Mouse (Mus musculus) MEL (cell line): ENCODE results near the gene Nxpe2. TPM values are rescaled to one million over a fixed set of nuclear protein-coding genes. Genes with fewer than 3 reads are reported as not detected.

Experiments used
- DNase-seq: peaks from one replicate; pipeline ENCODE4 v3.0.0; 2011; ENCODE audit warnings: low read depth, low spot score
- H3K27ac ChIP-seq: 2 replicates; pipeline ENCODE4 v1.5.1; 2012; ENCODE audit warnings: low read depth, mild to moderate bottlenecking, control low read depth, low read length, moderate library complexity; ENCODE audit not compliant: control insufficient read depth
- H3K27me3 ChIP-seq, 2 experiments: fragments of 150-350 bp in 1 of 2; sonication (generic) in 1 of 2; 2 replicates each; pipeline ENCODE4 v1.6.1; 2012; ENCODE audit warnings: low read length in 2 of 2, mild to moderate bottlenecking in 2 of 2, improper control_type of control experiment in 1 of 2, moderate library complexity in 1 of 2; ENCODE audit not compliant: insufficient read depth in 2 of 2, control insufficient read depth in 1 of 2
- H3K36me3 ChIP-seq, 2 experiments: 2 replicates each; pipeline ENCODE4 v1.6.1; 2012 to 2014; ENCODE audit warnings: low read length in 2 of 2, improper control_type of control experiment in 1 of 2, inconsistent platforms in 1 of 2, mild to moderate bottlenecking in 1 of 2; ENCODE audit not compliant: insufficient read depth in 2 of 2, control insufficient read depth in 1 of 2
- H3K4me1 ChIP-seq, 2 experiments: fragments of 150-350 bp in 1 of 2; sonication (generic) in 1 of 2; 2 replicates each; pipeline ENCODE4 v1.6.1; 2012; ENCODE audit warnings: low read length in 2 of 2, improper control_type of control experiment in 1 of 2, mild to moderate bottlenecking in 1 of 2; ENCODE audit not compliant: insufficient read depth in 2 of 2, control insufficient read depth in 1 of 2
- H3K4me3 ChIP-seq, 2 experiments: fragments of 150-350 bp in 1 of 2; sonication (generic) in 1 of 2; 2 replicates each; pipeline ENCODE4 v1.5.1; 2012; ENCODE audit warnings: low read depth in 2 of 2, low read length in 2 of 2, mild to moderate bottlenecking in 2 of 2, moderate library complexity in 2 of 2, control low read depth in 1 of 2, improper control_type of control experiment in 1 of 2; ENCODE audit not compliant: control insufficient read depth in 1 of 2, insufficient read depth in 1 of 2
- H3K79me2 ChIP-seq: 2 replicates; pipeline ENCODE4 v1.6.1; 2012; ENCODE audit warnings: mild to moderate bottlenecking, low read length, moderate library complexity; ENCODE audit not compliant: control insufficient read depth, poor library complexity, insufficient read depth
- H3K9ac ChIP-seq: 2 replicates; pipeline ENCODE4 v1.6.1; 2012; ENCODE audit warnings: low read depth, mild to moderate bottlenecking, control low read depth, low read length, moderate library complexity; ENCODE audit not compliant: control insufficient read depth, poor library complexity, severe bottlenecking
- H3K9me3 ChIP-seq: fragments of 150-350 bp; sonication (generic); replicated peaks from 2 replicates; pipeline ENCODE4 v1.6.1; 2012; ENCODE audit warnings: mild to moderate bottlenecking, low read length, improper control_type of control experiment, moderate library complexity; ENCODE audit not compliant: insufficient read depth
- BHLHE40 ChIP-seq: IDR thresholded peaks from 2 replicates; pipeline ENCODE4 v1.6.1; 2012; ENCODE audit warnings: low read depth, mild to moderate bottlenecking, inconsistent platforms, low read length, improper control_type of control experiment, borderline replicate concordance
- CHD1 ChIP-seq: IDR thresholded peaks from 2 replicates; pipeline ENCODE4 v1.6.1; 2012; ENCODE audit warnings: low read depth, mild to moderate bottlenecking, inconsistent platforms, low read length, improper control_type of control experiment
- CTCF ChIP-seq, 3 experiments: IDR thresholded peaks in 2 of 3; conservative IDR thresholded peaks in 1 of 3; 2 replicates each; pipeline ENCODE4 v1.5.1; 2011 to 2012; ENCODE audit warnings: low read length in 3 of 3, low read depth in 2 of 3, mild to moderate bottlenecking in 2 of 3, improper control_type of control experiment in 1 of 3, inconsistent platforms in 1 of 3, mixed read lengths in 1 of 3, moderate library complexity in 1 of 3; ENCODE audit not compliant: control insufficient read depth in 1 of 3, insufficient read depth in 1 of 3, poor library complexity in 1 of 3, severe bottlenecking in 1 of 3
- E2F4 ChIP-seq: IDR thresholded peaks from 2 replicates; pipeline ENCODE4 v1.6.1; 2011; ENCODE audit warnings: low read depth, low read length, improper control_type of control experiment, borderline replicate concordance
- ELF1 ChIP-seq: IDR thresholded peaks from 2 replicates; pipeline ENCODE4 v1.6.1; 2014; ENCODE audit warnings: low read depth, mild to moderate bottlenecking, inconsistent platforms, low read length, improper control_type of control experiment, moderate library complexity
- EP300 ChIP-seq, 2 experiments: IDR thresholded peaks; 2 replicates each; pipeline ENCODE4 v1.6.1; 2011; ENCODE audit warnings: improper control_type of control experiment in 2 of 2, low read length in 2 of 2, low read depth in 1 of 2, mild to moderate bottlenecking in 1 of 2
- ETS1 ChIP-seq: IDR thresholded peaks from 2 replicates; pipeline ENCODE4 v1.6.1; 2012; ENCODE audit warnings: low read depth, mild to moderate bottlenecking, inconsistent platforms, low read length, improper control_type of control experiment, moderate library complexity
- GATA1 ChIP-seq: IDR thresholded peaks from 2 replicates; pipeline ENCODE4 v1.6.1; 2011; ENCODE audit warnings: low read depth, low read length, improper control_type of control experiment
- HCFC1 ChIP-seq: IDR thresholded peaks from 2 replicates; pipeline ENCODE4 v1.6.1; 2012; ENCODE audit warnings: low read depth, mild to moderate bottlenecking, inconsistent platforms, low read length, improper control_type of control experiment, moderate library complexity
- MXI1 ChIP-seq: IDR thresholded peaks from 2 replicates; pipeline ENCODE4 v1.6.1; 2011; ENCODE audit warnings: mild to moderate bottlenecking, low read depth, low read length, improper control_type of control experiment
- MYC ChIP-seq: IDR thresholded peaks from 2 replicates; pipeline ENCODE4 v1.6.1; 2011; ENCODE audit warnings: low read depth, mild to moderate bottlenecking, low read length, improper control_type of control experiment, moderate library complexity
- NRF1 ChIP-seq: IDR thresholded peaks from 2 replicates; pipeline ENCODE4 v1.6.1; 2014; ENCODE audit warnings: low read depth, mild to moderate bottlenecking, inconsistent platforms, low read length, improper control_type of control experiment, moderate library complexity; ENCODE audit not compliant: poor library complexity, insufficient read depth, severe bottlenecking
- POLR2AphosphoS5 ChIP-seq: IDR thresholded peaks from 2 replicates; pipeline ENCODE4 v1.6.1; 2012; ENCODE audit warnings: low read depth, borderline replicate concordance, mild to moderate bottlenecking, inconsistent platforms, low read length, moderate library complexity, mixed read lengths
- RAD21 ChIP-seq: IDR thresholded peaks from 2 replicates; pipeline ENCODE4 v1.6.1; 2011; ENCODE audit warnings: mild to moderate bottlenecking, low read depth, low read length, improper control_type of control experiment
- RCOR1 ChIP-seq: IDR thresholded peaks from 2 replicates; pipeline ENCODE4 v1.6.1; 2012; ENCODE audit warnings: low read depth, mild to moderate bottlenecking, inconsistent platforms, low read length, improper control_type of control experiment
- SMC3 ChIP-seq: IDR thresholded peaks from 2 replicates; pipeline ENCODE4 v1.6.1; 2011; ENCODE audit warnings: low read depth, low read length, improper control_type of control experiment
- TAL1 ChIP-seq: IDR thresholded peaks from 2 replicates; pipeline ENCODE4 v1.6.1; 2012; ENCODE audit warnings: mild to moderate bottlenecking, inconsistent platforms, low read length, moderate library complexity, mixed read lengths
- TCF12 ChIP-seq: IDR thresholded peaks from 2 replicates; pipeline ENCODE4 v1.6.1; 2014; ENCODE audit warnings: low read depth, mild to moderate bottlenecking, inconsistent platforms, low read length, improper control_type of control experiment, moderate library complexity
- USF1 ChIP-seq: IDR thresholded peaks from 2 replicates; pipeline ENCODE4 v1.6.1; 2014; ENCODE audit warnings: low read depth, mild to moderate bottlenecking, inconsistent platforms, low read length, improper control_type of control experiment, moderate library complexity
- USF2 ChIP-seq, 2 experiments: IDR thresholded peaks; 2 replicates each; pipeline ENCODE4 v1.6.1; 2011 to 2012; ENCODE audit warnings: improper control_type of control experiment in 2 of 2, low read length in 2 of 2, borderline replicate concordance in 1 of 2, inconsistent platforms in 1 of 2, low read depth in 1 of 2, mild to moderate bottlenecking in 1 of 2; ENCODE audit not compliant: insufficient read depth in 1 of 2
- ZC3H11A ChIP-seq: IDR thresholded peaks from 2 replicates; pipeline ENCODE4 v1.6.1; 2012; ENCODE audit warnings: low read depth, mild to moderate bottlenecking, inconsistent platforms, low read length, improper control_type of control experiment
- ZMIZ1 ChIP-seq: IDR thresholded peaks from 2 replicates; pipeline ENCODE4 v1.6.1; 2012; ENCODE audit warnings: low read depth, mild to moderate bottlenecking, inconsistent platforms, low read length, improper control_type of control experiment, moderate library complexity
- polyA plus RNA-seq, 2 experiments: library from polyadenylated mRNA; stranded (reverse) in 1 of 2; unstranded in 1 of 2; fragments of >175 nt in 1 of 2; fragments of >200 nt in 1 of 2; gene quantifications; 2 replicates each; pipeline versions ENCODE4 v1.2.1 to v1.2.4; 2012; ENCODE audit warnings: low replicate concordance in 2 of 2, low read depth in 1 of 2; ENCODE audit not compliant: insufficient read length in 2 of 2, insufficient read depth in 1 of 2, missing spikeins in 1 of 2
- total RNA-seq: library from RNA; depleted of rRNA; stranded (reverse); fragments of 300-350 nt; gene quantifications from 2 replicates; pipeline ENCODE4 v1.2.3, GENCODE M21; 2012

The Nxpe2 gene
- total and polyA plus RNA-seq, 3 experiments = 3.1 to 3.5 TPM; not detected in 1

DNA sequence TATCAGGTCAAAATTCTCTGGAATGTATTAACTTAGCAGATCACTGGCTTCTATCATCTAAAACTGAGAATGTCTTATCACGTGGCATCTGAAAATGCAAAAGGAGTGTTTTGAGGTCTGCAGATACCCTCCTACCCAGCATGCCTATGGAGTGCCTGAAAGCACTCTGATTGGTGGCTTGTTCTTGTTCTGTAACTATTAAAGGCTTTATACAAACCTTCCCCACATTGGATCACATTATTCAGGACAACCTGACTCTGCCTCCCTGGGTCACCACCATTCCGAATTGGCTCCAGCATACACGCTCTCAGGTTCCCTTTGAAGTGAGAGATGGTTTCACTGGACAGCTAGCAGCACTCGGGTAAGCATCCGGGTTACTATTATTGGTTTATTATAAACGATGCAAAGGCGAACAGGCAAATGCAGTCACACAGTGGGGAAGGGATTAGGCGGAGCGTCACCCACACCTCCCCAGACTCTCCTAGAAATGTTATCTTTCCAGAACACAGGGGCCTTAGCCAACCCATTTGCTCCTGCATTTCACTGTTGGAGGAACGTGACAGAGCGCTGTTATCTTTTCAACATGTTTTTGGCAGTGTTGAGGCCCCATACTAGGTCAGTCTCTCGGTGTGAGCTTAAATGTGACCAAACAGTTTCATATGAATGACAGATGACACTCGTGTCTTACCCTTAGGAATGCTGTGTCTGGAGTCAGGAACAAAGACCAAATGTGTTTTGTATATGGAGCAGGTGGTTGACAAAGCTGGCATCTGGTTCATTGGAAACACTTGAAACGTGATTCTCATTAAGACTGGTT, 8.8 kb upstream of the Nxpe2 start (continued):
- TF ChIP-seq E2F4 (no peak), USF1 (peak; percentile 67; the same call in 1 of the 2 replicates), MYC (peak; percentile 80), ZC3H11A (no peak)
- TF ChIP-seq, all 39 proteins: peak for 23

DNA sequence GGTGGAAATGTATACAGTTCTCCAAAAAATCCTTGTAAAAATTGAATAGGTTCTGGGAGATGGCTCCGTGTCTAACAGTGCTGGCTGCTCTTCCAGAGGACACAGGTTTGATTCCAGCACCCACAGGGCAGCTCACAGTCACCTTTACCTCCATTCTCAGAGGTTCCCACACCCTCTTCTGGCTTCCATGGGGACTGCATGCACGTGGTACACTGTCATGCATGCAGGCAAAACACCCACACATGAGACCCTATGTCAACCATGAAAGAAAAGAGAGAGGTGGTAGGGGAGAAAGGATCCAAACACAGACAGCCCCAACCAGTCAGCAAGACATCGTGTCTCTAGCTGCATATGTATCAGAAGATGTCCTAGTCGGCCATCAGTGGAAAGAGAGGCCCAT, 7.6 kb upstream of the Nxpe2 start:
- peak; percentile 38 for DNase-seq
- H3K4me1 ChIP-seq = peaks cover 18 to 27% of the 10 kb centered on the region in 2 experiments
- peaks cover 0 to 24% of the 10 kb centered on the region in 2 experiments; a peak in 2 of 4 replicates for H3K36me3 ChIP-seq
- H3K4me3 ChIP-seq = no peak overlapping the region
- no peaks in the 10 kb centered on the region for H3K9me3 ChIP-seq
- TF ChIP-seq CTCF (IDR thresholded peaks at IDR 0.05 in 2 of 3, conservative IDR thresholded peaks at IDR 0.05 in 1 of 3; ENCODE audit: control insufficient read depth in 1 of 3, insufficient read depth in 1 of 3, low read depth in 2 of 3, low read length in 3 of 3, poor library complexity in 1 of 3, severe bottlenecking in 1 of 3) (peak; percentile 18 to 32 (median 31); a peak in 4 of 6 replicates), RAD21 (peak; percentile 16), MXI1 (no peak)
- TF ChIP-seq, all 39 proteins: peak for 2
- Histone ChIP-seq H3K27ac (peak overlapping the region; percentile 41; the same call in 1 of the 2 replicates), H3K9ac (no peak overlapping the region), H3K27me3 (no peaks in the 10 kb centered on the region), H3K79me2 (peaks cover 4% of the 10 kb centered on the region; the same call in 1 of the 2 replicates)

DNA sequence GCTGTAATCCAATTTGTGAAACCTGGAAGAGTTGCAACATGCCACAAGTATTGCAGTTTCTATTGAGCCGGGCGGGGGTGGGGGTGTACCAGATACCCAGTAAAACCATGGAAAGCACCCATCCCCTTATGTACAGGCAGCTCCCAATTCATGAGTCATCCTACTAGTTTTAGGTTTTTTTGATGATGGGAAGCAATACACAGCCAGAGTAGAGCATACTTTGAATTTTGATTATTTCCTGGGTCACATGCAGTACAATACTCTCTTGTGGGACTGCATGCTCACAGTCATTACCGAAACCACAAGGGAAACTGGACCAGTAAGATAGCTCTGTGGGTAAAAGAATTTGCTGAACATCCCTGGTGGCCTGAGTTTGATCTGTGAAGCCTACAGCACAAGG, 3.8 kb upstream of the Nxpe2 start:
- DNase-seq = peak; percentile 75
- Histone ChIP-seq H3K4me1 (peaks cover 12 to 22% of the 10 kb centered on the region in 2 experiments), H3K36me3 (peaks cover 0 to 19% of the 10 kb centered on the region in 2 experiments; a peak in 2 of 4 replicates), H3K27ac (peak overlapping the region; percentile 60), H3K4me3 (no peak overlapping the region), H3K79me2 (no peaks in the 10 kb centered on the region; the same call in 1 of the 2 replicates), H3K27me3 (no peaks in the 10 kb centered on the region), H3K9me3 (no peaks in the 10 kb centered on the region), H3K9ac (peak overlapping the region; percentile 23; the same call in 1 of the 2 replicates)
- TF ChIP-seq TCF12 (peak; percentile 68), ETS1 (peak; percentile 56; the same call in 1 of the 2 replicates), EP300 (IDR thresholded peaks at IDR 0.05; ENCODE audit: low read depth in 1 of 2, low read length in 2 of 2) (peak; percentile 65 to 78), POLR2AphosphoS5 (no peak), GATA1 (peak; percentile 48), TAL1 (peak; percentile 81), ZMIZ1 (no peak), USF1 (peak; percentile 66; the same call in 1 of the 2 replicates), ELF1 (no peak), USF2 (IDR thresholded peaks at IDR 0.05; ENCODE audit: borderline replicate concordance in 1 of 2, insufficient read depth in 1 of 2, low read depth in 1 of 2, low read length in 2 of 2) (no peak), BHLHE40 (peak; percentile 83; the same call in 1 of the 2 replicates), MYC (no peak), ZC3H11A (no peak), RCOR1 (no peak; the same call in none of the 2 replicates), SMC3 (no peak), HCFC1 (no peak), NRF1 (no peak), CHD1 (no peak), MXI1 (no peak), RAD21 (no peak)
